Mouse (Mus musculus): ENCODE measurements around the gene Phf21a.

GRCm38 (mm10) chr2:92058469-92058868, 34.4 kb upstream of the Phf21a start:
- peak; percentile 80 for TF ChIP-seq CTCF (IDR thresholded peaks at IDR 0.05; ENCODE audit: control insufficient read depth, insufficient read depth, low read length)
- TF ChIP-seq POLR2A (IDR thresholded peaks at IDR 0.05; ENCODE audit: borderline replicate concordance, control insufficient read depth, low read depth, low read length) = no peak

Measured in bone marrow, adult 2 months (tissue).